6 mouse cellular contexts compared by ENCODE assay signal in genomic region chr6:108565447-108565846, GRCm38 (mm10).
DNase-seq lines count a peak whose midpoint lies in the region; ATAC-seq and TF ChIP-seq lines count a peak whose summit lies in the region.
"Not testable (repeated sequence)": the region's sequence is repeated elsewhere in the genome, so short reads cannot be mapped to it uniquely, and the experiment has no call there.

No protein-coding gene starts in this region.

- TF ChIP-seq CTCF in E14TG2a.4 (conservative IDR thresholded peaks at IDR 0.05; ENCODE audit: low read length) = not testable (repeated sequence)

- ATAC-seq in granulocyte monocyte progenitor cell, adult 5-6 weeks (replicated peaks; ENCODE audit: poor library complexity, severe bottlenecking) = peak; percentile 22; the same call in 1 of the 2 replicates
- 0 out of 2 replicates have a peak, but pooled peaks have one; percentile 14 for ATAC-seq in megakaryocyte, adult 5-6 weeks (ENCODE audit: poor library complexity, severe bottlenecking)

- H3K4me3 ChIP-seq in E14TG2a.4 (replicated peaks; ENCODE audit: low read length) = peak overlapping the region; percentile 48

- H3K4me1 ChIP-seq in E14TG2a.4 (replicated peaks; ENCODE audit: low read depth, low read length) = peaks cover 34% of the 10 kb centered on the region

- peak; percentile 19 for DNase-seq in CD4-positive, CD25-positive, alpha-beta regulatory T cell, adult 2 months (ENCODE audit: low read depth, low spot score)
- DNase-seq in ES-CJ7 (ENCODE audit: low read depth, low spot score) (peak; percentile 69), R1 (ENCODE audit: low read depth, low spot score) (peak; percentile 64)

- H3K27me3 ChIP-seq in E14TG2a.4 (ENCODE audit: insufficient read depth, low read length) = not testable (repeated sequence)

- not testable (repeated sequence) for H3K9me3 ChIP-seq in E14TG2a.4 (ENCODE audit: low read length)

- H3K36me3 ChIP-seq in E14TG2a.4 (ENCODE audit: insufficient read depth, low read length) = not testable (repeated sequence)

Comparison
In these comparisons a context has a peak if more than half of its experiments do, and no peak if none do; other contexts are left out.
1. Peak in every context shown above with its lines: DNase-seq, ATAC-seq and H3K4me3 ChIP-seq.
2. DNase-seq: peak in every context shown above with its lines; median percentile 69 in ES-CJ7; 64 in R1; 19 in CD4-positive, CD25-positive, alpha-beta regulatory T cell, adult 2 months.